ENCODE assay signal across 15 mouse cellular contexts in the genomic region with DNA sequence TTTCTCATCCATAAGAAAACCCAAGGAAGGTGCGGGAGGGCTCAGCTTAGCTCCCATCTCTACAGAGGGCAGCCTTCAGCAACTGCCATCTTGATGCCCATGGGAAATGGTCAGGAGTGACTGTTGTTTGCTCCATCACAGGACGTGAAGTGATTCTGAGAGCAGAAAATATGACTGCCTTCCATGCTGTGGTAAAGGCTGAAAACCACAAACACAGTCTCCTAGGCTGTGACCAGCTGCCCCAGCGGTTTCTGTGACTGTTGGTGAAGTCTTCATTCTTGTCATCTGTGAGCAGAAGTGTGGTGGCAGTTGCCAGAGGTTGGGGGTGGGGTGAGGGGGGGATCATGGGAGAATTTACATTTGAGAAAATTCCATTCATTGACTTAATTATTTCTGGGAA.
"Had no signal": no experiment of that assay in that cellular context is flagged by ENCODE, and none has a peak within 500 bp of the region (broad histone marks: within the 10 kb centered on the region; RNA-seq: fewer than 3 reads in every experiment).

No protein-coding gene starts in this region.

- H3K9ac ChIP-seq: lung, embryonic 15.5 days; midbrain, embryonic 12.5 days had no signal

- H3K4me2 ChIP-seq: liver, embryonic 11.5 days; lung, embryonic 15.5 days; midbrain, embryonic 12.5 days had no signal

- H3K4me3 ChIP-seq: layer of hippocampus, adult 2 months; limb, embryonic 10.5 days; lung, embryonic 15.5 days; midbrain, embryonic 12.5 days had no signal

- H3K27ac ChIP-seq: layer of hippocampus, adult 2 months; limb, embryonic 10.5 days; lung, embryonic 15.5 days; macrophage; midbrain, embryonic 12.5 days had no signal

- H3K4me1 ChIP-seq: limb, embryonic 10.5 days; lung, embryonic 15.5 days; midbrain, embryonic 12.5 days had no signal

- H3K36me3 ChIP-seq: limb, embryonic 10.5 days; lung, embryonic 15.5 days; midbrain, embryonic 12.5 days had no signal

- H3K9me3 ChIP-seq: limb, embryonic 10.5 days; lung, embryonic 15.5 days; midbrain, embryonic 12.5 days had no signal

- H3K27me3 ChIP-seq: lung, embryonic 15.5 days; midbrain, embryonic 12.5 days had no signal

- ATAC-seq: intestine, postnatal 0 days; midbrain, embryonic 16.5 days had no signal

- DNase-seq: kidney, adult 8-10 months; kidney, postnatal 4 days; lung, postnatal 14 days; right cerebral cortex, adult 18-20 months; right cerebral cortex, postnatal 25 days; thymus, adult 18-20 months; thymus, postnatal 14 days had no signal
